Mouse (Mus musculus): ENCODE measurements around the gene Gm21905. TPM values are rescaled to one million over a fixed set of nuclear protein-coding genes. Genes with fewer than 3 reads are reported as not detected.

The Gm21905 gene
- polyA plus RNA-seq, 1 experiment from 2014 or later, result not detected

DNA sequence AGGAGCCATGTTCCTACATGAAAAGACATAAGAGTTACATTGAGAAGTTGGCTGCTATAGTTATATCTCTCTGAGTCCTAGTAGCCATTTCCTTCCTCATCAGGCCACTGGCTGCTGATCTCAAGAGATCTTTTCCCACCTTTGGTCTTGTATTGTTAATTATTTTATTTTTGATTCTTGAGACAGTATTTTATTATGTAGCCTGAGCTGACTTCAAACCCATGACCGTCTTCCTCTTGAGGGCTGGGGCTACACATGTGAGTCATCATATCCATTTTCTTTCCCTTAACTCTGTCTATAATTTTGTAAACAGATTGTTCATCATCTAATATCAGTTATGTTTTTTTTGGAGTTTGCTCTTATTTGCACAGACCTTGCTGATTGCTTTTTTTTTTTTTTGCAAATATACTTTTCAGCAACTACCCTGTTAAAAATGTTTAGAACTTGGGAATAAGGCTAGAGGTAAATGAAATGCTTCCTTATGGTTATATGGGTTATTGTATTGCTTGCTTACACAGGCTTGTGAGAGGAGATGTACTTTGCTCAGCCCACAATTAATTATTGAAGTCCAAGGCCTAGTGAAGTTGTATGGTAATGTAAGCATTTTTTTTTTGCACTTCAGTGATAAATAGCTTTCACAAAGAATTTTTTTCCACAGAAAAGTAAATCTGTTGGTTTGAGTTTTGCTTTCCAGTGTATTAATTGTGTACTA is 2.0 kb downstream of the Gm21905 start:
- H3K27ac ChIP-seq (ENCODE audit: low read depth, low read length), result no peak overlapping the region
- no peak for DNase-seq (ENCODE audit: low spot score, missing footprints)
- H3K4me3 ChIP-seq (ENCODE audit: low read depth, low read length), result no peak overlapping the region
- H3K9me3 ChIP-seq (ENCODE audit: control insufficient read depth, low read length), result no peaks in the 10 kb centered on the region
- no peaks in the 10 kb centered on the region for H3K4me1 ChIP-seq (ENCODE audit: control insufficient read depth, insufficient read depth, low read length)
- no peak for ATAC-seq (ENCODE audit: low FRiP score)
- no peaks in the 10 kb centered on the region for H3K36me3 ChIP-seq (ENCODE audit: control insufficient read depth, insufficient read depth, low read length)
- 90% methylated on average over 1 of the region's 1 CpGs for WGBS
- no peaks in the 10 kb centered on the region for H3K27me3 ChIP-seq (ENCODE audit: control insufficient read depth, insufficient read depth, low read length)
- no peak overlapping the region for H3K9ac ChIP-seq (ENCODE audit: low read length)
- no peak overlapping the region for H3K4me2 ChIP-seq

DNA sequence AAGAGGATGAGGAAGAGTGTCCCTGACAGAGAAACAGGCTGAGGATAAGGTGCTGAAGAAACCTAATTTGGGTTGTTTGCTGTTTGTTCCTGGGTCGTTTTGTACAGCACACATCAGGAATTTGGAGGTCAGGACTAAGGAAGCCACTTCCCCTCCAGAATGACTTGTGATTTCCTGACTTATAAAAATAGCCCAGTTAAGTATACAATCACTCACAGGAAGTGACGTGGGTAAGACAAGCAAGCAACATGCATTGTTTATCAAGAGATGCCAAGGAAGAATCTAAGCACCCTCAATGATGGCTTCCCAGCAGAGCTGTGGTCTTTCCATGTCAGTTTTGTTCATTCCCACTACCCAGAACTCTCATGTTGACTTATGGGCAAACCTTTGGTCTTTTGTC is 3.0 kb downstream of the Gm21905 start:
- WGBS, result 81% methylated on average over 2 of the region's 2 CpGs
- H3K4me2 ChIP-seq, result no peak overlapping the region
- DNase-seq (ENCODE audit: low spot score, missing footprints), result peak; percentile 19

DNA sequence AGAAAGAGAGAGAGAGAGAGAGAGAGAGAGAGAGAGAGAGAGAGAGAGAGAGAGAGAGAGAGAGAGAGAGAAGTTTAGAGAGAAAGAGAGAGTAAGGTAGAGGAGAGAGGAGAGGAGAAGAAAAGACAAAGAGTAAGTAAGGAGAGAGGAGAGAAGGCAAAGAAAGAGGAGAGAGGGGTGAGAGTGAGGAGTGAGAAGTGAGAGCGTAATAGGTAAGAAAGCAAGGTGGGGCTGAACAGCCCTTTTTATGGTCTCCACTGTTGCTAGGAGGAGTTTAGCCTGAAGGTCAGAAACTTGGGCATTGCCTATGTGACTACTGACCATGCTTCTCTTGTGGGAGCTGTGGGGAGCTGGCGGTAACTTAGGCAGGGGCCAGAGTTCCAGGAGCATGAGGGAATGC is 4.9 kb downstream of the Gm21905 start, which contains the start of gene Gm5108:
Gene Gm5108 (plus strand): TSS at position 301 of the 400 bp plus-strand sequence.
- 90% methylated on average over 2 of the region's 2 CpGs for WGBS

More for the DNA sequence above, 3.0 kb downstream of the Gm21905 start:
- H3K27ac ChIP-seq (ENCODE audit: low read depth, low read length), result no peak overlapping the region
- H3K4me3 ChIP-seq (ENCODE audit: low read depth, low read length), result no peak overlapping the region
- no peak for ATAC-seq (ENCODE audit: low FRiP score)
- H3K9ac ChIP-seq (ENCODE audit: low read length), result no peak overlapping the region
- H3K36me3 ChIP-seq (ENCODE audit: control insufficient read depth, insufficient read depth, low read length), result no peaks in the 10 kb centered on the region
- no peaks in the 10 kb centered on the region for H3K4me1 ChIP-seq (ENCODE audit: control insufficient read depth, insufficient read depth, low read length)
- H3K9me3 ChIP-seq (ENCODE audit: control insufficient read depth, low read length), result no peaks in the 10 kb centered on the region
- H3K27me3 ChIP-seq (ENCODE audit: control insufficient read depth, insufficient read depth, low read length), result no peaks in the 10 kb centered on the region

DNA sequence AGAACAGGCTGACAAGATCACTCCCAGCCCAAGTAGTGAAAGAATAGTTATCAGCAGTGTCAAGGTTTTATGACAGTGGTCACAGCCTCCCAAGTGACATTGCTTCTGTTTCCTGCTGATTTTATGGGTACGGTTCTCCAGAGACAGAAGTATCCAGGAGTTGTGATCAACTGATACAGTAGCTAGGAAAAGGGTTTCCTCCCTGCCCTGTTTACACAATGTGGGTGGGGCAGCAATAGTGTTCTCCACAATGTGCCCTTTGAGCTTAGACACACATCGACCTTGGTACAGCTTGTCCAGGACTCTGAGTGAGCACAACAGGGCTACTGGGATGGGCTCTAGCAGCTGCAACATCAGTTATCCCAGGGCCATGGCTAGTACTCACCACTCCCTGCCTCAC is 14.6 kb downstream of the Gm21905 start:
- Histone ChIP-seq H3K4me3 (ENCODE audit: low read depth, low read length) (no peak overlapping the region), H3K9ac (ENCODE audit: low read length) (no peak overlapping the region), H3K36me3 (ENCODE audit: control insufficient read depth, insufficient read depth, low read length) (no peaks in the 10 kb centered on the region), H3K4me2 (no peak overlapping the region), H3K9me3 (ENCODE audit: control insufficient read depth, low read length) (no peaks in the 10 kb centered on the region), H3K27ac (ENCODE audit: low read depth, low read length) (no peak overlapping the region), H3K4me1 (ENCODE audit: control insufficient read depth, insufficient read depth, low read length) (no peaks in the 10 kb centered on the region), H3K27me3 (ENCODE audit: control insufficient read depth, insufficient read depth, low read length) (no peaks in the 10 kb centered on the region)
- no peak for ATAC-seq (ENCODE audit: low FRiP score)
- no peak for DNase-seq (ENCODE audit: low spot score, missing footprints)
- 94% methylated on average over 2 of the region's 2 CpGs for WGBS

More for the DNA sequence above, 4.9 kb downstream of the Gm21905 start, which contains the start of gene Gm5108:
- Histone ChIP-seq H3K27me3 (ENCODE audit: control insufficient read depth, insufficient read depth, low read length) (no peaks in the 10 kb centered on the region), H3K4me1 (ENCODE audit: control insufficient read depth, insufficient read depth, low read length) (no peaks in the 10 kb centered on the region), H3K9ac (ENCODE audit: low read length) (no peak within 1 kb of the TSS), H3K9me3 (ENCODE audit: control insufficient read depth, low read length) (no peaks in the 10 kb centered on the region), H3K27ac (ENCODE audit: low read depth, low read length) (no peak within 1 kb of the TSS), H3K4me2 (no peak within 1 kb of the TSS), H3K4me3 (ENCODE audit: low read depth, low read length) (no peak within 1 kb of the TSS), H3K36me3 (ENCODE audit: control insufficient read depth, insufficient read depth, low read length) (no peaks in the 10 kb centered on the region)
- no peak for ATAC-seq (ENCODE audit: low FRiP score)
- DNase-seq (ENCODE audit: low spot score, missing footprints), result no peak

DNA sequence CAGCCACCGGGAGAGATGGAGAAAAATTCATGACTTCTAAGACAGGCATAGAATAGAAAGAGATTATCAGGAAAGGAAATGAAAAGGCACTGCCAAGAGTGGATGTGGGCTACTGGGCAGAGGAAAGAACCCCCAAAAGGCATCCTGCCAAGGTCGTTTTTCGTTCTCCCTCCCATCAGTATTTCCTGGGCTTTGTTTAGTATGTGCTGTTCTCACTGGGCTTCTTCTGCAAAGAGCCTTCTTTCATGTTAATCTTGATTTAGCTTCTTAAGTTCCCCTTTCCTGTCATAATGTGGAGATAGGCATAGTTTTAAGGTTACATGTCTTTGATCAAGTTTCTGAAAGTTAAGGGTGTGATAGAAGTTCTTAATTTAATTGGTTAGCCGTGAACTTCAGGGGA is 15.6 kb downstream of the Gm21905 start:
- DNase-seq (ENCODE audit: low spot score, missing footprints), result no peak
- no peaks in the 10 kb centered on the region for H3K36me3 ChIP-seq (ENCODE audit: control insufficient read depth, insufficient read depth, low read length)
- H3K9me3 ChIP-seq (ENCODE audit: control insufficient read depth, low read length), result no peaks in the 10 kb centered on the region
- no peak overlapping the region for H3K9ac ChIP-seq (ENCODE audit: low read length)
- no peaks in the 10 kb centered on the region for H3K4me1 ChIP-seq (ENCODE audit: control insufficient read depth, insufficient read depth, low read length)
- H3K4me2 ChIP-seq, result no peak overlapping the region
- ATAC-seq (ENCODE audit: low FRiP score), result no peak
- no peak overlapping the region for H3K4me3 ChIP-seq (ENCODE audit: low read depth, low read length)
- WGBS, result 72% methylated on average over 4 of the region's 4 CpGs
- H3K27me3 ChIP-seq (ENCODE audit: control insufficient read depth, insufficient read depth, low read length), result no peaks in the 10 kb centered on the region
- H3K27ac ChIP-seq (ENCODE audit: low read depth, low read length), result no peak overlapping the region

DNA sequence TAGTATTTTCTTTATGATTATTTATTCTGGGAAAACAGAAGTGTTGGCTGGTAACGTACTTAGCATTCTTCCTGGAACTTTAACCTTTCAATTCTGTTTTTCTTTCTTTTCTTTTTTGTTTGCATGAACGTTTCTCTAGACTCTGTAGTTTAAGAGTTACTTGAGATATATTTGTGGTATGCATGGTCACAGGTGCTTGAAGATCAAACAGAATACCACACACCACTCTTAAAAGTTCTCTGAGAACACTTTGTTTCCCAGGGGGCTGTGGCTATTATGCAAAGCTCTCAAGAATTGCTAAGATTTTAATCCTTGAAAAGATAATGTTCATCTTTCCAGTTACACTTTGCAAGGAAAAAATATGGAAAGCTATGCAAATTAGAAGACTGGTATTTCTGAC is 41.7 kb downstream of the Gm21905 start:
- Histone ChIP-seq H3K4me1 (ENCODE audit: control insufficient read depth, insufficient read depth, low read length) (no peaks in the 10 kb centered on the region), H3K27ac (ENCODE audit: low read depth, low read length) (no peak overlapping the region), H3K9me3 (ENCODE audit: control insufficient read depth, low read length) (no peaks in the 10 kb centered on the region), H3K4me3 (ENCODE audit: low read depth, low read length) (no peak overlapping the region), H3K9ac (ENCODE audit: low read length) (no peak overlapping the region), H3K27me3 (ENCODE audit: control insufficient read depth, insufficient read depth, low read length) (no peaks in the 10 kb centered on the region), H3K36me3 (ENCODE audit: control insufficient read depth, insufficient read depth, low read length) (no peaks in the 10 kb centered on the region), H3K4me2 (no peak overlapping the region)
- ATAC-seq (ENCODE audit: low FRiP score) (no peak), DNase-seq (ENCODE audit: low spot score, missing footprints) (no peak)
- WGBS, result 68% methylated on average over 2 of the region's 2 CpGs

DNA sequence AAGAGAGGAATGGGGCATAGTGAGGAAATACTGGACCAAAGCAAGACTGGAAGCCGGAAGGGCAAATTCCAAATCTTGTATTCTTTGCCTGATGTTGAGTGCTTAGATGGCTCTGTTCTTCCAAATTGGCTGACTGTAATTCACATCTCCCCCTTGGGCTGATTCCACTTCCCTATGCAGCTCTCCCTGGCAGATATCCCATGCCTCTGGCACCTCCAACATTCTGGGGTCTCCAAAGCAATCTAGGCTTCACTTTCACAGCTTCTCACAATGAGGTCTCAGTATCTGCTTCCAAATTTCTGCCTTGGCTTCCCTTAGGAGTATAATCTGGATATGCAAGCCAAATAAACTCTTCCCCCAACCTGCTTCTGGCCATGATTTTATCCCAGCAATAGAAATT is 47.3 kb downstream of the Gm21905 start:
- DNase-seq (ENCODE audit: low spot score, missing footprints) (no peak), ATAC-seq (ENCODE audit: low FRiP score) (no peak)
- Histone ChIP-seq H3K9me3 (ENCODE audit: control insufficient read depth, low read length) (no peaks in the 10 kb centered on the region), H3K4me2 (no peak overlapping the region), H3K9ac (ENCODE audit: low read length) (no peak overlapping the region), H3K27me3 (ENCODE audit: control insufficient read depth, insufficient read depth, low read length) (no peaks in the 10 kb centered on the region), H3K4me1 (ENCODE audit: control insufficient read depth, insufficient read depth, low read length) (no peaks in the 10 kb centered on the region), H3K36me3 (ENCODE audit: control insufficient read depth, insufficient read depth, low read length) (no peaks in the 10 kb centered on the region), H3K27ac (ENCODE audit: low read depth, low read length) (no peak overlapping the region), H3K4me3 (ENCODE audit: low read depth, low read length) (no peak overlapping the region)
- 87% methylated on average over 1 of the region's 1 CpGs for WGBS

DNA sequence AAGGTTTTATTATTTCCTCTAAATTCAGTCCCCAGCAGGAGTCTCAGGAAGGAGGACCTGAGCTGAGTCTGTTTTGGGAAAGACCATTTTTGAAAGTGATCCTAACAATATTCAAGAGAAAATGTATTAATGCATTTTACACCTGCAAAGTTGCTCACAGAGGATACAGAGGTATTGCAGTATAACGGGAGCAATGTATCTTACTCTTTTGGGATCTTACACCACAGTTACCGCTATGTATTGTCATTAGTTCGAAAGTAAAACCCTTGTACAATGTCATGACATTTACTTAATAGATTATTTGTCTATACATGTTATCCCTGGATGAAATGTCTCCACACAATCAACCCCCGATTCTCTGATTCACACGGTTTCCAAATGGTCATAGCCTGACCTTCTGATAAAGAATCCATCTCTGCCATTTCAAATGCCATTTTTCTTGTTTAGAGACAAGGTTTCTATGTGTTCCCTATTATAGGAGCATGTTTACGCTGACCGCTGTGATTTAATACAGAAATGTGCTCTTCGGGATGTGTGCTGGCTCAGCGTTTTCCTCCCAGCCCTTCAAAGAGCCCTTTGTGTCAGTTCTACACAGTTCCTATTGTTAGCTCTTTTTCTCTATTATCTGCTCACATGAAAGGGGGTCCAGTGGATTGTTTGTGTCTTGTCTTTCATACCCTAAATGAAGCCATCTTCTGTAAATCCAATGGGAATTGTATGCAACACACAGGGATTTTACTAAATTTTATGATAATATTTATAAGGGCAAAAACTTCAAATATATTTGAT is 61.6 kb downstream of the Gm21905 start:
- H3K4me1 ChIP-seq (ENCODE audit: control insufficient read depth, insufficient read depth, low read length), result peaks cover 4% of the 10 kb centered on the region; the same call in 1 of the 2 replicates
- no peak for DNase-seq (ENCODE audit: low spot score, missing footprints)
- no peaks in the 10 kb centered on the region for H3K9me3 ChIP-seq (ENCODE audit: control insufficient read depth, low read length)
- H3K4me3 ChIP-seq (ENCODE audit: low read depth, low read length), result no peak overlapping the region
- peak; percentile 71; the same call in 1 of the 2 replicates for ATAC-seq (ENCODE audit: low FRiP score)
- no peaks in the 10 kb centered on the region for H3K36me3 ChIP-seq (ENCODE audit: control insufficient read depth, insufficient read depth, low read length)
- H3K4me2 ChIP-seq, result no peak overlapping the region
- no peak overlapping the region for H3K27ac ChIP-seq (ENCODE audit: low read depth, low read length)
- no peaks in the 10 kb centered on the region for H3K27me3 ChIP-seq (ENCODE audit: control insufficient read depth, insufficient read depth, low read length)
- 55% methylated on average over 9 of the region's 9 CpGs for WGBS
- H3K9ac ChIP-seq (ENCODE audit: low read length), result no peak overlapping the region

DNA sequence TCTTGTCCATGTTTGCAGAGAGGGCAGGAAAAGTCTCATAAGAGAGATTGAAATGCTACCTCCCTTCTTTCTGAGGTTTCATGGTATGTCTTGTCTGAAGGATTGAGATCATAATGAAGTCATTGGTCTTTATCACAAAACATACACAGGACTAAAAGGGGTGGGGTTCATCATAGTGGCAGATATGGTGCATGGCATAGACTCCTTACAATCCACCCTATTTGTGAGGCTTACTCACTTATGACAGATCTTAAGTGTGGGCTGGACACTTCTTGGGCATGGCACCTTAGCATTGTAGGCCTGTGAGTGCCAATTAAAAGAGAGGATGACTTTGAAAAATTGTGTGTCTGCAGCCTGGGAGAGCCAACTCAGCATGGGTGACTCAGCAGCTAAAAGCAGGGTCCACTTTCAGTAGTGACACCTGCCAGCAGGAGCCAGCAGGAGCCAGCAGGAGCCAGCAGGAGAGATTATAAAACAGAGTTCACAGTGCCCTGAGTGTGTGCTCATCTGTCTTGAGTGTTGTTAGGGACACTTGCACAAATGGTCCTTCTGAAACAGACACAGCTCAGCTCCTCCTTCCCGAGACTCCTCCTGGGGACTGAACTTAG is 62.6 kb downstream of the Gm21905 start:
- 83% methylated on average over 1 of the region's 1 CpGs for WGBS
- Histone ChIP-seq H3K4me2 (no peak overlapping the region), H3K27me3 (ENCODE audit: control insufficient read depth, insufficient read depth, low read length) (no peaks in the 10 kb centered on the region), H3K9me3 (ENCODE audit: control insufficient read depth, low read length) (no peaks in the 10 kb centered on the region), H3K27ac (ENCODE audit: low read depth, low read length) (no peak overlapping the region), H3K4me3 (ENCODE audit: low read depth, low read length) (no peak overlapping the region), H3K4me1 (ENCODE audit: control insufficient read depth, insufficient read depth, low read length) (peaks cover 4% of the 10 kb centered on the region; the same call in 1 of the 2 replicates), H3K36me3 (ENCODE audit: control insufficient read depth, insufficient read depth, low read length) (no peaks in the 10 kb centered on the region), H3K9ac (ENCODE audit: low read length) (no peak overlapping the region)
- DNase-seq (ENCODE audit: low spot score, missing footprints), result no peak
- no peak for ATAC-seq (ENCODE audit: low FRiP score)
